Mouse (Mus musculus): ENCODE results near the gene Pqbp1.

DNA sequence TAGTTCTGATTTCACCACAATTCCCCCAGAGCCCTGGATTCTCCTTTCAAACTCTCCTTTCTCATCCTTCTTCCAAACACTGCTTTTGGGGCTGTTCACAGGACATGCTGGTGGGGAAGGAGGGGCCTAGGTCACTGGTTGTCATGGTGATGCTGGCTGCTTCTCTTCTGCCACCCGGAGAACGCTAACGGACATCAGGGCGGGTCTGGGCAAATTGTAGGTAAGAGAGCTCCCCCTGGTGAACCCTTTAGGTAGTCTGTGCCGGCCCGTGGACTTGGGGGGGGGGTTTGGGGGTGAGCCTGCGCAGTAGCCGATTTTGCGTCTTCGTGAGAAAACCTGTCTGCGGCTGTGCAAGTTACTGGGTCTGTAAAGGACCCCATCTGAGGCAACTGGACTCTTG lies 19.2 kb downstream of the Pqbp1 start:
- TF ChIP-seq CTCF (IDR thresholded peaks at IDR 0.05) (peak; percentile 65), EP300 (IDR thresholded peaks at IDR 0.05) (no peak)

All from lung, postnatal 0 days (tissue).